Mouse (Mus musculus) liver, embryonic 16.5 days (tissue): ENCODE results near the gene Dusp3. TPM values are rescaled to one million over a fixed set of nuclear protein-coding genes. Genes with fewer than 3 reads are reported as not detected.

ENCODE experiments used
- ATAC-seq: fragments of 200-750 bp; cut with Nextera tagmentation; 2 replicates; pipeline ENCODE4 v1.8.0; 2017; ENCODE audit warnings: low read depth, mild to moderate bottlenecking, moderate number of reproducible peaks, moderate library complexity
- H3K27ac ChIP-seq: fragments of 300-500 bp; sonication (generic); 2 replicates; pipeline ENCODE4 v1.5.1; 2014; ENCODE audit warnings: mild to moderate bottlenecking, low read length
- H3K27me3 ChIP-seq: fragments of 300-500 bp; sonication (generic); 2 replicates; pipeline ENCODE4 v1.6.1; 2014; ENCODE audit warnings: low read depth, low read length, mixed read lengths; ENCODE audit not compliant: control insufficient read depth, insufficient read depth
- H3K36me3 ChIP-seq: fragments of 300-500 bp; sonication (generic); 2 replicates; pipeline ENCODE4 v1.6.1; 2014; ENCODE audit warnings: mild to moderate bottlenecking; ENCODE audit not compliant: control insufficient read depth, insufficient read depth
- H3K4me1 ChIP-seq: fragments of 300-500 bp; sonication (generic); 2 replicates; pipeline ENCODE4 v1.6.1; 2014; ENCODE audit warnings: low read depth, low read length, mixed read lengths; ENCODE audit not compliant: control insufficient read depth
- H3K4me2 ChIP-seq: fragments of 300-500 bp; sonication (generic); 2 replicates; pipeline ENCODE4 v1.6.1; 2014; ENCODE audit warnings: low read depth, low read length, mixed read lengths
- H3K4me3 ChIP-seq: fragments of 300-500 bp; sonication (generic); 2 replicates; pipeline ENCODE4 v1.5.1; 2014; ENCODE audit warnings: low read depth, mild to moderate bottlenecking, low read length
- H3K9ac ChIP-seq: fragments of 300-500 bp; sonication (generic); 2 replicates; pipeline ENCODE4 v1.6.1; 2014; ENCODE audit warnings: low read depth, low read length
- H3K9me3 ChIP-seq: fragments of 300-500 bp; sonication (generic); replicated peaks from 2 replicates; pipeline ENCODE4 v1.6.1; 2016; ENCODE audit warnings: low read length; ENCODE audit not compliant: control insufficient read depth
- WGBS: fragments of 180-500 bp; shearing (Covaris S2); extraction: QIAGEN DNeasy Blood & Tissue Kit; methylation state at CpG from one replicate; pipeline ENCODE4 v1.1.7; 2014; ENCODE audit not compliant: insufficient replicate concordance; 5-methylcytosine and 5-hydroxymethylcytosine counted together
- polyA plus RNA-seq: library from polyadenylated mRNA; unstranded; fragments of >200 nt; fragmentation: Nextera tagmentation; extraction: Ambion mirVana; gene quantifications from 2 replicates; pipeline ENCODE4 v1.2.1, GENCODE M21; 2015

Gene Dusp3
- polyA plus RNA-seq, 1 experiment from 2014 or later: 8.9 TPM

DNA sequence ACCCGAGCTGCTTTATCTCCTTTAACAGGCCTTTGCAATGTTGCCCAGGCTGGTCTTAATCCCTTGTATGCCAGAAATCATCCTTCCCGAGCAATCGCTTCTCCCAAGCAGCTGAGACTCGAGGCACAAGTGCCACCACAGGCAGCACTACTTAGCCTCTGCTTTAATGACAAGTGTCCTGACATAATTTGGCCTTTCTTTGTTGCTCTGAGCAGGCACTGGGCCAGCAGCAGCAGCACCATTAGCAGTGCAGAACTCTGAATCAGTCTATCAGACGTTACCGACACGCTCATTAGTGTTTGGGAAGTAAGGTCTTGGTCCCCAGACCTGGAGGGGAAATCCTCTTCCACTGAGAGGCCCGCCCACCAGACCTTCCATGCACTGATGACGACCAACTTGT lies 32.9 kb upstream of the Dusp3 start:
- no peak overlapping the region for H3K9ac ChIP-seq
- H3K27me3 ChIP-seq: peaks cover under 1% of the 10 kb centered on the region; the same call in 1 of the 2 replicates
- H3K4me1 ChIP-seq: no peaks in the 10 kb centered on the region
- H3K4me2 ChIP-seq: no peak overlapping the region
- ATAC-seq: no peak
- H3K9me3 ChIP-seq: no peaks in the 10 kb centered on the region
- no peak overlapping the region for H3K4me3 ChIP-seq
- 61% methylated on average over 9 of the region's 9 CpGs for WGBS
- no peaks in the 10 kb centered on the region for H3K36me3 ChIP-seq
- H3K27ac ChIP-seq: no peak overlapping the region

DNA sequence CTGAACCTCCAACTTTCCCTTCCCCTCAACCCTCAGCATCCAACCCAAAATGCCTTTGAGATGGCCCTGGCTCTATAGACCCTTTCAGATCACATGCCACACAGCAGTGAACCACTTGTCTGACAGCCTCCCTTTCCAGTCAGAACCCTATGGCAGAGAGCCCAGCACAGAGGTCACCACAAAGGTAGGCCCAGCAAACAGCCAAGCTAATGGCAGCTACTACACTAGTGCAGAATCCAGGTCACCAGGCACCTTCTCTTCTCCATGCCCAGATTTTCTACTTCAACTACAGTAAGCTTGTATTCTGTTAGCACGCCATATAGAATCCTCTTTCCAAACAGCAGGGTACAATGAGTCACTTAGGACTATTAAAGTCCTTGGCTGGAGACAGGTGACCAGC lies 29.3 kb upstream of the Dusp3 start:
- no peaks in the 10 kb centered on the region for H3K36me3 ChIP-seq
- H3K9ac ChIP-seq: no peak overlapping the region
- no peak overlapping the region for H3K4me2 ChIP-seq
- 81% methylated on average over 1 of the region's 1 CpGs for WGBS
- H3K9me3 ChIP-seq: no peaks in the 10 kb centered on the region
- no peaks in the 10 kb centered on the region for H3K4me1 ChIP-seq
- no peak overlapping the region for H3K27ac ChIP-seq
- no peak for ATAC-seq
- no peak overlapping the region for H3K4me3 ChIP-seq
- no peaks in the 10 kb centered on the region for H3K27me3 ChIP-seq

DNA sequence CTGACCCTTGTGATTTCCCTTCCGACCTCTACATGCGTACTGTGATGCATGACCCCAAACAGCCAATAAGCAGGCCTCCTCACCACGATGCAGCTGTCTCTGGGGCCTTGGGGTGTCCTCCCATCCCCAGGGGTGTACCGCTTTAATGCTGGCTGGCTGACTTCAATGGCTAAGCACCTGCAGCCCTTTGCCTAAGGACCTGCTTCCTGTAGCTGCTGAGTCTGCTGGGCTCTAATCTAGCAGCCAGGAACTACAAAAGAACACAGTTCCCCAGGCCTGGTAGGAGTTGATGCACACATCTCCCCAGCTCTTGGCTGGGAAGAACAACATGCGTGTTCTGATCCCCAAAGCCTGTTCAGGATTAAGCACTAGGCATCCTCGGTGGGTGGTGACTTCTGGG lies 28.7 kb upstream of the Dusp3 start:
- no peak for ATAC-seq
- no peaks in the 10 kb centered on the region for H3K4me1 ChIP-seq
- no peaks in the 10 kb centered on the region for H3K9me3 ChIP-seq
- no peak overlapping the region for H3K4me3 ChIP-seq
- no peaks in the 10 kb centered on the region for H3K36me3 ChIP-seq
- H3K9ac ChIP-seq: no peak overlapping the region
- no peaks in the 10 kb centered on the region for H3K27me3 ChIP-seq
- WGBS: 60% methylated on average over 6 of the region's 6 CpGs
- H3K27ac ChIP-seq: no peak overlapping the region
- H3K4me2 ChIP-seq: no peak overlapping the region

DNA sequence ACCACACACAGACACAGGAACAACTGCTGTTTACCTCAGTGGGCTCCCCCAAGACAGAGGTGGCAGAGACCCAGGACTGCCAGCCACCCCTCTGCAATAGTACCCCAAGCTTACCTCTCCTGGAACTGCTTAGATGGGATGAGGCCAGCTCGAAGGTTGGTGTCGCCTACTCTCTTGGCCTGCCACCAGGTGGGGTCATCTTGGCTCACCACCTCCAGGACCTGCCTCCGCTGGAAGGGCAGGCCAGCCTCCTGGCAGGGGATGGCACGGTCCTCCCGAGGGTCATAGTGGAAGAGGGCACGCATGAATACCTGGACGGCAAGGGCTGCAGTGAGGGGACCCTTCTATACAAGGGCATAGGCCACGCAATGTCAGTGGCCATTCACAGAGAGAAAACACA lies 26.4 kb upstream of the Dusp3 start:
- ATAC-seq: no peak
- 73% methylated on average over 8 of the region's 8 CpGs for WGBS

DNA sequence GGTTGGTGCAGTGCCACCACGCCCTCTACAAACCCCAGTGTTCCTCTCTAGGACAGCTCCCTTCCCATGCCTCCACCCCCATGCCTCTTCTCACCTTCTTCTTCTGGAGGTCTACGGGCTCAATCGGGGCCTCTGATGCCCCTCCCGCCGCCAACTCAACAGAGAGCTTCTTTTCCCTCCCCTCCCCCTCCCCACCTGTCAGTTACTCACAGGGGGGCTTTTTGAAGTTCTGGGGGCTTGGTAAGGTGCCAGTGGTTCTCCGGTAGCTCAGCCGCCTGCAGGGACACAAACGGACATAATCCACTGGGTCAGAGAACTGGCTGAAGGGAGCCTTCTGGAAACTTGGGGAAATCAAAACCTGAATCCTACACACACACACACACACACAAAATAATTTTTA lies 24.7 kb upstream of the Dusp3 start:
- no peaks in the 10 kb centered on the region for H3K9me3 ChIP-seq
- H3K27me3 ChIP-seq: no peaks in the 10 kb centered on the region
- no peak for ATAC-seq
- H3K9ac ChIP-seq: no peak overlapping the region
- H3K36me3 ChIP-seq: no peaks in the 10 kb centered on the region
- no peak overlapping the region for H3K4me2 ChIP-seq
- H3K4me1 ChIP-seq: no peaks in the 10 kb centered on the region
- H3K27ac ChIP-seq: no peak overlapping the region
- 69% methylated on average over 8 of the region's 8 CpGs for WGBS
- H3K4me3 ChIP-seq: no peak overlapping the region

More for the DNA sequence above, 26.4 kb upstream of the Dusp3 start:
- Histone ChIP-seq H3K9me3 (no peaks in the 10 kb centered on the region), H3K27ac (no peak overlapping the region), H3K27me3 (no peaks in the 10 kb centered on the region), H3K36me3 (no peaks in the 10 kb centered on the region), H3K9ac (no peak overlapping the region), H3K4me1 (no peaks in the 10 kb centered on the region), H3K4me2 (no peak overlapping the region), H3K4me3 (no peak overlapping the region)

DNA sequence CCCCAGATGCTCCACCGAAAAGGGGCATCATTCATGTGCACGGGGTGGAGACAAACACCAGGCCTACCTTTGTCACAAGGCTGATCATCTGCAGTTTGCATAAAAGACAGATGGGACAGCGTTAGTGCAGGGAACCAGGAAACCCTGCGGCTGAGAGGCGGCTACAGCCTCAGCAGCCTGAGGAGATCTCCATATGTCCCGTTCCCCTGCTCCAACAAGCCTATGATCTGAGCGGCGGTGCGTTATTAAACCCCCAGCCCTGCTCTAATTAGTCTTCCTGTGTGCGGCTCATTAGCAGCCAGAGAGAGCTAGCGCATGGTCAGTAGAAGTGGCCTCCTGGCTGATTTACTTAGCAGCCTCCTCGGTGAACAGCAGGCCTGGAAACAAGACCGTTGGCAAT lies 23.3 kb upstream of the Dusp3 start:
- Histone ChIP-seq H3K27me3 (no peaks in the 10 kb centered on the region), H3K27ac (no peak overlapping the region), H3K36me3 (no peaks in the 10 kb centered on the region), H3K9me3 (no peaks in the 10 kb centered on the region), H3K9ac (no peak overlapping the region), H3K4me2 (no peak overlapping the region), H3K4me1 (no peaks in the 10 kb centered on the region), H3K4me3 (no peak overlapping the region)
- WGBS: 75% methylated on average over 13 of the region's 13 CpGs
- no peak for ATAC-seq

DNA sequence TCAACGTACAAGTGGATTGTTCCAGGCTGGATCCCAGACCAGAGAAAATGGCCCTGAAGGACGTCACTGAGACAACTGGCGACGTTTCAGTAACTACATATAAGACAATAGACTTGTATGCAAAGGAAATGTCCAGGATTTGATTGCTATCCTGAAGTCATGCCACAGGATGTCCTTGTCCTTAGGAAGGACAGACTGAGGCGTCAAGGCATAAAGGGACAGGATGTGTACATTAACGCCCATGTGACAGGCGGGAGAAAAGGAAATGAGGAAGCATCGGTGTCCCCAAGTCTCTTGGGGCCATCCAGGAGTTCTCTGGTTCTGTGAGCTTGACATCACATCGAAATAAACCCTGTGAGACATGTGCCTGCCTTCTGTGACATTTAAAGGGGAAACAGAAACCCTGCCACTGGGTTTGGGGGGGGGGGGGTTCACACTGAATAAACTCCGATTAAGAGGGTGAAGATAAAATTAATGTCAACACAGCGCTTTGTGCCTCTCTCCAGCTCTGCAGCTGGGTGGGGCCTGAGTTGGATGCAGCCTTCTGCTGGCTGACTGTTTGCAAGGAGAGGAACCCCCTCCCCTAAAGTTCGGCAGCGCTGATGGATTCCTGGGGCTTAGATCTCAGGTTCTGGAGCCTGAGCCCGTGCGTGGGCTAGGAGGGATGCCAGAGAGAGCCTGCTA lies 22.3 kb upstream of the Dusp3 start:
- no peaks in the 10 kb centered on the region for H3K27me3 ChIP-seq
- no peak overlapping the region for H3K9ac ChIP-seq
- H3K27ac ChIP-seq: no peak overlapping the region
- 52% methylated on average over 15 of the region's 15 CpGs for WGBS
- H3K36me3 ChIP-seq: no peaks in the 10 kb centered on the region
- H3K4me1 ChIP-seq: no peaks in the 10 kb centered on the region
- ATAC-seq: peak; percentile 11; the same call in 1 of the 2 replicates
- H3K4me3 ChIP-seq: no peak overlapping the region
- H3K4me2 ChIP-seq: no peak overlapping the region
- H3K9me3 ChIP-seq: no peaks in the 10 kb centered on the region

DNA sequence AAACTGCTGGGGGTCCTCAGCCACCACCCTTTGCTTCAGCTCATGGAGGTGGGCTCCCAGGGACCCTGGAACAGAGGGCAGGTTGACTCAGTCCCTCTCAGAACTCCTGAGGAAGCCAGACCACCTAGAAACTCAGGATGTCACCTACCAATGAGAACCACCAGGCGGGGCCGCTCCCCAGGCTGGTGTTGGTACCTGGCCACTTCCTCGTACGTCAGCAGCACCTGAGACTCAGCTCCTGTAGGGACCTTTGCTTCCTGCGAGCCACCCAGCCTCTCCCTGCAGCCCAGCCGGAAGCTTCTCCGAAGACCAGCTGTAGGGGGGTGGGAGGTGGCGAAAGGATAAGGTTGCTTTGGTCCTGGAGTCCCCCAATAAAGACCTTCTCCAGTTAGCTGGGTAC lies 21.6 kb upstream of the Dusp3 start:
- Histone ChIP-seq H3K27me3 (no peaks in the 10 kb centered on the region), H3K9me3 (no peaks in the 10 kb centered on the region), H3K27ac (no peak overlapping the region), H3K9ac (no peak overlapping the region), H3K4me2 (no peak overlapping the region), H3K4me1 (no peaks in the 10 kb centered on the region), H3K4me3 (no peak overlapping the region), H3K36me3 (no peaks in the 10 kb centered on the region)
- 71% methylated on average over 8 of the region's 8 CpGs for WGBS
- ATAC-seq: no peak

DNA sequence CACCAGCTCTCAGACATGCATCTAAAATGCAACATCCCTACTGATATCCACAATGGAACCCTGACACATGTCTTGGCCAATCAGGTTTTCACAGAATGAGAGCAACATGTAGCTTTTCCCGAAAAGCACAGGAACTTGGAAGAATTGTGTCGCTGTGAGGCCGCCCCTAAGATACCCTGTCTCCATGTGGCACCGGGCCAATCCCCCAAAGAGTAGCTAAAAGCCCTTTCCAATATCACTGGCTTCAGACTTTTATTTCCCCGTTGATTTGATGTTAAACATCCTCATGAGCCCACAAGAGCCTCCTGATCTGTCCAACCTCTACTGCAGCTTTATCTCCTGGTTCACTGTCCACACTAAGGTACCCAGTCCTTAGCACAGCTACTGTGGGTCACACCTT lies 19.9 kb upstream of the Dusp3 start:
- no peak overlapping the region for H3K9ac ChIP-seq
- 72% methylated on average over 5 of the region's 5 CpGs for WGBS
- no peak overlapping the region for H3K27ac ChIP-seq
- H3K9me3 ChIP-seq: no peaks in the 10 kb centered on the region
- H3K4me2 ChIP-seq: no peak overlapping the region
- ATAC-seq: no peak
- H3K4me3 ChIP-seq: no peak overlapping the region
- no peaks in the 10 kb centered on the region for H3K27me3 ChIP-seq
- no peaks in the 10 kb centered on the region for H3K4me1 ChIP-seq
- H3K36me3 ChIP-seq: no peaks in the 10 kb centered on the region
